Mouse (Mus musculus) 3134 (cell line): ENCODE measurements around the gene Aldh3a2.

Experiments
- DNase-seq: peaks from one replicate; pipeline ENCODE4 v3.0.0-alpha.2; 2011; ENCODE audit warnings: low spot score; ENCODE audit not compliant: insufficient read length; ENCODE audit errors: extremely low read depth

Aldh3a2 gene

DNA sequence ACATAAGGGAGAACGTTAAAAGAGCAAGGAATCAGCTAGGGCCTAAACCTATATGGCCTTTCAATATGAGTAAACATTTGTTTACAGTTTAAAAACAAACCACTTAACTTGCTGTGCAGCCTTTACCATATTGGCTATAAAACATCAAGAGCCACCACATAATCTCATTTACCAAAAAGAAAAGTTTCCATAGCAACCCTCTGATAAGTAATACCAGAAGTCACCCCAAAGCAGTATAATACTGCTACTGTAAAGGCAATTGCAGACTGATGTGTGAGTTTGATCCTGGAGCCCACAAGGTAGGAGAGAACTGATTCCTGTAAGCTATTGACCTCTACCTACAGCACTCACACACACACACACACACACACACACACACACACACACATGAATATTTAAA, 7.2 kb upstream of the Aldh3a2 start:
- no peak for DNase-seq

DNA sequence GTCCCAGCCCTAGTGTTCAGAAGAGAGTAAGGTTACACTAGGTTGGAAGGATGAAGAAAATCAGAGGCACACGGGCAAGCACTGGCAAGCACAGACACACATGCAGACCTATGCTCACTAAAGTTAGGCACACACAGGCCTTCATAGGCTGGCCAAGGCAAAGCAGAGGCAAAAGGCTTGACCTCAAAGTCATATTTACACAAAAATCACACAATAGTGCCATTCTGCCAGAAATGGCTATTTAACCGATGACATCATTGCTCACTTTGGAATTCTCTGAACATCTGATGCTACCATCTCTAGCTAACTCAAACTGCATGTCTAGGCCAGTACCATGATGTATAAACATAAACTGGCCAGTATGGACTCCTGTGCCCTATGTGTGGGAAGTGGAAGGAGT, 6.7 kb upstream of the Aldh3a2 start:
- DNase-seq, result no peak

DNA sequence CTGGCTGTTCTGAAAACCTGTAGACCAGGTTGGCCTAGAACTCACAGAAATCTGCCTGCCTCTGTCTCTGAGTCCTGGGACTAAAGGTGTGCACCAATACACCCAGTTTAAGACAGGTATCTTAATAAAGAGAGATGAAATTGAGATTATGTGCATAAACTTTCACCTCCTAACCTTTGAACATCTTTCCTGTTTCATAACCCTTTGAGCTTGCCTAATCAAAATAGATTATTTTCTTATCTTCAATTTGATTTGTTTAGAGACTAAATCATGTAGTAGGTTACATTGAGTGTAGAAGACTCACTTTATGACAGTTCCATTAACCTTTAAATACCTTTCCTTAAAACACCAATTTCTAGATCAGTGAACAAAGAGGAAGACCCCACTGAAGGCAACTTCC, 4.3 kb upstream of the Aldh3a2 start:
- DNase-seq, result no peak

DNA sequence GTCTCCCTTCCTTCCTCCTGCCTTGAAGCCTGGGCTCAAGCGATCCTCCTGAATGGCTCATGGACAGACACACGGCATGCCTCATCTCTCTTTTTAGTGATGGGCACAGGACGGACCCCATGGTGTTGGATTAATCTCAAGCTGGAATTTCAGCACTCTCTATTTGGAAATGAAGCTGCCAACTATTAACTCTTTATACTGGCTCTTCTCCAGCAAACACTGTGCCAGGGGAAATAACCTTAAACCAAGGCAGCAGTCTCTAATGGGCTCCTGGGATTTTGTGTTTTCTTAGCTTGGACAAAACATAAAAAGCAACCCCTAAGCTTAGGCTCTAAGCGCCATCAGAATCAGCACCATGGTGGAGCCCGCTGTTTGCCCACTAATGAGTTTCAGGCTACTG, 3.1 kb upstream of the Aldh3a2 start:
- DNase-seq, result no peak

DNA sequence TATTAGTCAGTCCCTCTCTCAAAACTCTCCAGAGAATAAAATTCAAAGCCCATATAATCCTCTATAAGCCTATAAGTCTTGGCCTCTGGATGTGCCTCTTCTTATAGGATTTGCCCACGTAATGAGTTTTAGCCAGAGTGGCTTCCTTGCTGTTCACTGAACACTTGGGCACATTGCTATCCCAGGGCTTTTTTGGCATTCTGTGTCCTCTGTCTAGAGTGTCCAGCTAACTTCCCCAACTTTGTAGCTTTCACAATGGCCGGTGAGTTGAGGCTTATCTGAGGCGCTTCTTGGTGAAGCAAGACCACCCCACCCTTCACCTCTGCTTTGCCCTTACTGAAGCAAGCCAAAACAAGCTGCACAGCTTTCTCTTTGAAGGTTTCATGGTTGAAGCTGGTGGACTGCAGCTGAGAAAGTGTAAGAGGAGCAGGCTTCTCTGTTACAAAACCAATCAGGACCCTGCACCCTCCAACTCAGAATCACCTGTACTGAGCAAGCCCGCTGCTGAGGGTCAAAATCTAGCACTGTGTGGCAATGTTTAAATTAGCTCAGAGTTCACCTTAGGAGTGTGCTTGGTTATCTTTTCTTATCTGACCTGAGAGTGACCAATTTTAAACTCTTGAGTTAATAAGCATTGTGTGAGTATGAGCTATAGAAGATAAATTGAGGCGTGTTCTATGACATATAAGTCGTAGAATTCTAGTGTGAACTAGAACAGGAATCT, 1.5 kb upstream of the Aldh3a2 start:
- DNase-seq, result no peak

DNA sequence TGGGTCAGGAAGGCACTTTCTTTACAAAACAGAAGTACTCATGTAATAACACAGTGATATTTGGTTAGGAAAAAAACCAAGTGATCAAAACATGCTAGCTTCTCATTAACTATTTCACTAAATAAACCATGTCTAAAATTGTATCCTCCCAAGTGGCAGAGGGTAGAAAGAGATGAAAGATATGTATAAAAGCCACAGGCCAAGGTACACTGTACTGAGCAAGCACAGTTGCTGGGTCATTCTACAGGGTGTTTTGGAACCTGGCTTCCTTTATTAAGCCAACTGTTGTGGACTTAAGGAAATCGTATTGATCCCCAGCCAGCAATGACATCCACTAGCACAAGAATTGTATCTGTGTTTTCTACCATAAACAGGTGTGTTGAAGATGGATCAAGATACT, 3.4 kb downstream of the Aldh3a2 start:
- DNase-seq, result no peak

DNA sequence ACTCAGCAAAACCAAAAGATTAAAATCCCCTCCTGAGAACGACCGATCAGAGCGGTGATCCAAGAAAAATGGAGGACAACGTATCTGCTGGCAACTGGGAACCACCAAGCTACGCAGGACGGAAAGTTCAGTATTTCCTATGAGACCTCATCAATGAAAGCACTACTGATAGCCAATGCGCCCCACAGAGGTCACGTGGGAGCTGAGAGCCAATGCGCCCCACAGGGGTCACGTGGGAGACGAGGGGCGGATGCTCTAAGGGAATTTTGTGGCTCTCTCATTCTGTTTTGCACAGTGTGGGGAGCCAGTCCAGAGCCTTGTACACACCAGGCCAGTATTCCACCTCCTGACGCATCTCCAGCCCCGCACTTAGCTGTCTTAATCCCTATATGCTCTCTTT, 4.7 kb downstream of the Aldh3a2 start:
- DNase-seq, result no peak

DNA sequence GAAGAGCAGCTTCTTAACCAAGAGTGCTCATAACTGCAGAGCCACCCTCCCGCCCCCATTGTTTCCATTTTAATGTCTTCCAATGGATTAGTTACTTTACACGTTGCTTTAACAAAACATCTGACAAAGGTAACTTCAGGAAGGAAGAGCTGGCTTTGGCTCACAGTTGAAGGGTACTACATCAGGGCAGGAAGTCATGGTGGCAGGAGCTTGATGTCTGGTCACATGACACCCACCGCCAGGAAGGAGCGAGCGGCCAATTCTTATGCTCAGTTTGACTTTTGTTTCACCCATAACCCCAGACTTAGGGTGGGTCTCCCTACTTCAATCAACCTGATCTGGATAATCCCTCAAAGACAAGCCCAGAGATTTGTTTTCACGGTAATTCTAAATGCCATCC, 8.2 kb downstream of the Aldh3a2 start:
- DNase-seq, result no peak

DNA sequence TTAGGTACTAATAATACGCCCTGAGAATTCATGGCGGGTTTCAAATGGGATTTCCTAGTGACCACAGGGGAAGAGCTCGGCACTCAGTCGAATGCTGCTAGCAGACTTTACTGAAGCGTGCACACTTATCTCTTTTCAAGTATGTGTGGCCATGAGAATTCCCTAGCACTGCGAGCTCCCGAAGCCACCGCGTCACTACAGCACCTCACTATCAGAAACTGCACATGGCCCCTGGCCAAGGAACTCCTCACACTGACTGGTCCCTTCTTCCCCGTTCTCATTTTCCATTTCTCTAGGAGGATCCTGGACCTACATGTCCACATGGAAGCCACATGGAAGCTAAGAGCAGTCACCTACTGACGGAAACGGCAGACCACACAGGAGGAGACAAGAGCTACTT, 14.5 kb downstream of the Aldh3a2 start:
- DNase-seq, result no peak

DNA sequence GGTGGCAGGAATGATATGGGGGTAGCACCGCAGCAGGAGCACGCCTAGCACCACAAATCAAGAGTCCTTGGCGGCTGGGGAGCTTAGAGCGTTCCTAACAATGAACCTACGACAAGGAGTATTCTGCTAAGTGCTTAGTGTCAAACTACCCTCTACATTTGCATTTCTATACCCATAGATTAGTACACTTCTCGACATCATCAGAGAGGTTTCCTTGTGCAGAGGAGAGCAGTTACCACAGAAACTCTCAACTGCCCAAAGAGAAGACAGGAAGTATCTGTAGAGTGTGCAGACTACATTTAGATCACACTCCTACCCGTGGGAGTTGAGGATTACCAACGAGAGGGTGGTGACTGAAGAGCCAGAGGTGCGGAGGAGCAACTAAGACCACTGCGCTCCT, 15.5 kb downstream of the Aldh3a2 start:
- no peak for DNase-seq

DNA sequence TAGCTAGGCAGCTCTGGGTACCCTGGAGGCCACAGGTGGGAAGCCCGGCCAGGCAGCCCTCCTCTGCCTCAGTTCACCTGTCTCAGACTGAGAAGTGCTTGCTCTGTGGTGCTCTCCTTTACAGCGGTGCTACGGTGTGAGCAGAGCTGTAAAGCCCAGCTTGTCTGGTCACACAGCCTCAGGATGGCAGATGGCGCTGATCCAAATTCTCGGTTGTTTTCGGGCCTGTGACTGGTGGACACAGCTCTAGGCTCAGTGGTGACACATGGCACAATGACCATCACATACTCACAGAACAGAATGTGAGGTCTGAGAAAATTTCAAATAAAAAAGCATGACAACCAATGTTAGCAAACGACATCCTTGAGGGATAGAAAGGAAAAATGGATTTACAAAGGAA, 22.9 kb downstream of the Aldh3a2 start:
- no peak for DNase-seq

DNA sequence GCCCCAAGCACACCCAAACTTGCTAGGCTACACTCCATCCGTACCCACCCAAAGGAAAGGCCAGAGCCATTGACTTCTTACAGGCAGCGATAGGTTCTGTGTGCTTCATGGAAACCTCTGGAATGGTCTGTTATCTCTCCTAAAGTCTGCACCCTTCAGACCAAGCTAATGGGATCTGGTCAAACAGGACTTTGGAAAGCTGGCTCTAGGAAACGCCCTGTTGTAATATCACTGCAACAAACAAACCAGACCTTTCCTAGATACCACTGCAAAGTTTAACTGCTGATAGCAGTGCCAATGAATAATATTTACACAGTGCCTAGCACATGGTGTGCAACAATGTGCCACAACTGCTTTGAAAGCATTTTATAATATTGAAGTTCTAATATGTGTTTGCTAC, 31.2 kb downstream of the Aldh3a2 start:
- DNase-seq, result no peak

DNA sequence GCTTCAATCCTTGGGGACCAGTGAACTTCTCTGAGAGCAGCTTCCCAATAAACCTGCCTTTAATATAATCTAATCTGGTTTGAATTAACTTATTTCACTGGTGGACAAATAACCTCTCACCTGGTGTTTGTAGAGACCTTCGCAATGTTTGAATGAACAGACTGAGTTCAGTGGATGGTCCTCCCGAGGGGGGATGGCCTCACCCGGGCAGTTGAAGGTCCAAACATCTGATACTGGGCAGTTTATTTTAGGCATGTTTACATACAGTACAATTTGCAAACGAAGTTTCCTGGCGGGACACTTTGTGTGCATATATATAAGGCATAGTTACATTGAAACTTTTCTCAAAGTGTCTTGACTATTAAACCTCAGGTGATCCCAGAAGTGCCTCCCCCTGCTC, 33.1 kb downstream of the Aldh3a2 start:
- no peak for DNase-seq

DNA sequence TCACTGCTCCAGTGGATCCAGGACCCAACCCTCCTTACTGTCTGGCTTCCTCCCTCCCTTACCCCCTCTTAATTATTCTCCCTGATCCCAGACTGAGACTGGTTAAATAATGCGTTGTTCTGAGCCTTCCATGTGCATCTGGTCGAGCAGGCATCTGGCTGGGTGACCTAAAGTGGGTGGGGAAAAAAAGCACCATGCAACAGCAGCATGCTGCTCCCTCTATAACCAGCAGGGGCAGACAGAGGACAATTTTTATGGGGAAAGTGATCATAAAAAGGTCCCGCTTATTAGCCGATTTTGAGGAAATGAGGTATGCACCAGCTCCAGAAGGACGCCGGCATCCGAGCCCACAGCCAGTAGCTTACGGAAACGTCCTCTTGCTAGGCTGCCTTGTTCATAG, 35.9 kb downstream of the Aldh3a2 start:
- peak; percentile 57 for DNase-seq

DNA sequence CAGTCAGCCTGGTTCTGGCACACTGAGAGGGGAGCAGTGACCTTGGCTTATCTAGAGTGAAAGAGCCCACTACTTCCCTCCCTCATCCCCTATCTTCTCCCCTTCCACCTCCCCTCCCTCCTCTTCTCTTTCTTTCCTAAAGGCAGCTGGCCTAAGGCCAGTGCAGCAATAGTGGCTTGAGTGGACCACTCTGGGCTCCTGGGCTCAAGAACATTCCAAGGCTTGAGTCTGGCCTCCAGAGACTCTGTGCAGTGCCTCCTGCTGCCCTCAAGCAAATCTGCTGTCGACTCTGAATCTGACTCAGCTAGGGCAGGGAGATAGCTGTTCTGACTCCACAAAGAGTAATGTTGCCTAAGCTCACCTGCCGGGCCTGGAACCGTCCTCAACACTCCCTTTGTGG, 38.9 kb downstream of the Aldh3a2 start:
- no peak for DNase-seq

DNA sequence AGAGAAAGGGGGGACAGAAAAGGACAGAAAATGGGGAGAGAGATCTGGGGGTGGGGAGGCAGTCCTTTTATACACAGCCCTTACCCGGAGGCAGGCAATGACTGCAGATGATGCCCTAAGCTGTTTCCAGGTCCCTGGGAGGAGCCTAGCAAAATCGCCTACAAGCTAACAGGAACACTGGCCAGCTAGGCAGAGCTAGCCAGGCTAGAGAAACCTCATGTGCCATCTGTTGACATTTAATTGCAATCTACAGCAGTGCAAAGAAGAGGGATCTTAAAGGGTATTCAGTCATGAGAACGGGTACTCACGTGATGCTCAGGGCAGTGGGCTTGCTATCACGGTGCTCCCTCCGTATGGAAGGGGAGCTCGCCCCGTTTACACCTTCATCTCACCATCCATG, 39.4 kb downstream of the Aldh3a2 start:
- no peak for DNase-seq

DNA sequence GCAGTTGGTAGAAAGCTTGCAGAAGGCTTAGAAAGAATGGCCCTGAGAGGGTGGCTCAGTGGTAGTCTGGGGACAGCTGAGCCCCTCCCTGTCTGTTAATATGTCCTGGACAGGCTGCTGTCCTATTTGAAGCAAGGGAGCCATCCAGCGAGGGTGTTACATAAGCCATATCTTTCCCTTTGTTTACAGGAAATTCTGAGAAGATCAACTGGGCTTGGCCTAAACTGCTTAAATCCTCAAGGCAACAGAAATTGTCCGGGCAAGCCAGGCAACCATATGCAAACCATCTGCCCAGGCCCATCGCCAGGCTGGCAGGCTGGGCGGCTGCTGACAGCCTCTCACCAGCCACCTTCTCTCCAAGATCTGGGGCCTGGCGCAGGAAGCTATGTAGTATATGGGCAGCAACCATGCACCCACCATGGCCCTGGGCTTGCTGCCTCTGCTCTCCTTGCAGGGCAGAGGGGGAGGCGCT, 41.3 kb downstream of the Aldh3a2 start:
- no peak for DNase-seq

DNA sequence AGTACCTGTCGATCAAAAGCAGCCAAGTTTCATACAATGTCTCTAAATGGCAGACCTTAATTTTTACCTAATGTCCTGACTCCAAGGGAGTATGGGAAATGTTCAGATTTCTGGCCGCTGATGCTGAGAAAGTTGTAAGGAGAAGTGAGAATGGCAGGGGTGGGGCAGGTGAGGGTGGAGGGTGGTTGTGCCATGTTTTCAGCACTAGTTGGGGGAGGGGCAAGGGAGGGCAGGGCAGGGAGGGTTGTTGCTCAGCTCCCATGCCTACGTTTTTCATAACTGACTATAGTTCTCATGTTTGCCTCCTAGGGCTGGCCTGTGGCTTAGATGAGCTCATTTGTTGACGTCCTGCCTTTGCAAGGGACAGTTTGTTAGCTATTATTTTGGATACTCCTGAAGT, 41.8 kb downstream of the Aldh3a2 start:
- no peak for DNase-seq

DNA sequence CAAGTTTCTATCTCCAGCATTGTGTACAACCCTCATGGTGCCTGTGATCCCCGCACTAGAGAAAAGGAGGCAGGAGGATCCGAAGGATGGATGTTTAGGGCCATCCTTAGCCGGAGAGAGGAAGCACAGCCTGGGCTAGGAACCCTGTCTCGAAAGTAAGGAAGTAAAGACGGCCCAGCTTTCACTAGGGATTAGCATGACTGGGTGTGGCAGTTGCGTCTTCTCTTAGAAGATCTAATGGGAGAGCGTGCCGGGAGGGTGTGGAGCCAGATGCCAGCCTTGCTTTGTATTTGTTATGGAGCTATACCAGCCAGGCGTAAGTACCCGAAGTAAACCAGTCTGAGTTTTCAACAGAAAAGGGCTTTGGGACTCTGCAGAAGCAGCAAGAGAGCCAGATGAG, 42.4 kb downstream of the Aldh3a2 start:
- no peak for DNase-seq

DNA sequence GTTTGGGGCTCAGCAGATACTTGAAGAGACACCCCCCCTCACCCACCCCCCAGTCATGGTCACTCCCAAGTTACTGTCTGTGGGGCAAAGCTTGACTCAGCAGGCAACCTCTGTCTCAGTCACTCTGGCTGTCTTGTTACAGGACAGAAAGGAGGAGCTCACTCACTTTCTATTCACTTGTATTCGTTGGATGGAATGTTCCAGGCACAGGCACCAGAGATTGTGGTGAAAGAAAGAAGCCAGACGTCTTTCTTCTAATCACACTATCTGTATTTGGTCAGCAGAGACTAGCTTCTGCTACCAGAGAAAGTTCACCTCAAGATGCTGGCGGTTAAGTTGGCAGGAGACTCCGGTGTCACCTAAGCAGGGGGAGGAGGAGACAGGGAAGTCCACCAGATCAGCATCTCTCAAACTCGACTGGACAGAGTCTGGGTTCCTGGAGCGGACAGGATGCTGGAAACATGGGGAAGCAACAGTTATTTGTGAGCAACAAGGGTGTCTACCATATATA, 43.0 kb downstream of the Aldh3a2 start:
- DNase-seq, result no peak

DNA sequence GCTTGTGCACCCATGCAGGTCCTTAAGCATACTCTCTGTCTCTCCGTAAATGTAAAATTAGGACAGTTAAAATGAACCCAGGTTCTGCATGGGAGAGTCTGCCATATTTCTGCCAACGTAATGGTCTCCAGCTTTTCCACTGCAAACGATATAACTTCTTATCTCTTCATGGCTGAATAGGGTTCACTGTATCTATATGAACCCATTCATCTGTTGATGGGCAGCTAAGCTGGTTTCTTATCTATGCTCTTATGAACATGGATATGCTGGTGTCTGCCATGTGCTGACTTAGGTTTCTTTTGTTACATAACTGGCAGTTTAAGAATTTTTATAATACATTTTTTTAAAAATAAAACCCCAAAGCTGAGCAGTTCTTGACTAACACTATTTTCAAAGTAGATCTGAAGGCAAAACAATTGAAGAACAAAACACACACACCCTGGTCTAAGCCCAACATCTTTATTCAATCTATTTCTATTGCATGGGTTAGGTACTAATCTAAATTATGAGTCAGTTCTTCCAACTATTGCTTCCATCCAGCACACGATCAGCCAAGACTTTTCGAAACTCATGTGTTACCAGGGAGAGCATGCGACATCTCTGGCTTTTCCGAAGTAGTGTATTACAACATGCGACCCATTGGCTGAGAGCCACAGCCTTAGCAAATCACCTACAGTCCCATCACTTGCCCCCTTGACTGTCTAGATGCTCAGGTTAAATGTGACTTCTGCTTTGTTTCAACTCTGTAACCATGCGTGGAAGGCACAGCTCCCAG, 44.1 kb downstream of the Aldh3a2 start:
- no peak for DNase-seq

DNA sequence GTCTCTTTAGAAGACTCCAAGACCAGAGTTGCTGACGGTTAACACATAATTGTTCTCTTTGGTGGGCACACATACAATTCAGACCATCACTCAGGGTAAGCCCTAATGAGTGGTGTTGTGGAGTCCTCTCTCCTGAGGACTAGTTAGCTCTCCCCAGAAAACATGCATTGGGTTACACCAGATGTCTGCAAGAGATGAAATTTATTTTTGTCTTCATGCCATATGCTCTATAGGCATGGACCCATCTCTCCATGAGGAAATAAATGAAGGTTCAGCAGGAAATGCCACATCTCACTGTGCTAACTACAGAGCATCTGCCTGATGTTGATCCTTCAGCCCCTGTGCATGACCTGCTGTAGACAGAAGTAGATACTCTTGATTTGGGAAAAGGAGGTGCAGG, 45.3 kb downstream of the Aldh3a2 start:
- DNase-seq, result no peak
